Mouse (Mus musculus): ENCODE measurements around the gene Vwa3a. TPM values are rescaled to one million over a fixed set of nuclear protein-coding genes. Genes with fewer than 3 reads are reported as not detected.
"Not testable (repeated sequence)": the region's sequence is repeated elsewhere in the genome, so short reads cannot be mapped to it uniquely, and the experiment has no call there.

The Vwa3a gene
- total RNA-seq (2021): 10 to 100 TPM; 12.2 to 18.0 TPM

DNA sequence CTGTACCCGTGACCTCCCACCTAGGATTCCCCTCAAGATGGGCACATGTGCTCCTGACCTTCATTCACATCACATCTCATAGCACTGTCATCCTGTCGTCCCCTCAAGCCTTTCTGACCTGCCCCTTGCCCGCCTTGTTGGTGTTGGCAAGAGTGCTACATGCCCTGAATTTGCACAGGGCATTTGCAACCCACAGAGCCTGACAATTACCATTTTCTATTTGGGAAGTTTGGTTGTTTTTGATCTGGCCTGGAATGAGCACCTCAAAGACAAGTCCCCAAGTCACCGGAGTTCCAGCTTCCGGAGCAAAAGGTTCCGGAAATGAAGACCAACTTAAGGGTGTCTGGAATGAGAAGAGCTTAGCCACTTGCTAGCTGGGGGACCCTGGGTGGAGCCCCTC is at the start of gene Vwa3a:
TSS of gene Vwa3a (plus strand) at position 301 of the 400 bp plus-strand sequence.
- intact Hi-C loops (cut with DNase I): no loop called here
- no peak for DNase-seq (ENCODE audit: low spot score in 2 of 2)

DNA sequence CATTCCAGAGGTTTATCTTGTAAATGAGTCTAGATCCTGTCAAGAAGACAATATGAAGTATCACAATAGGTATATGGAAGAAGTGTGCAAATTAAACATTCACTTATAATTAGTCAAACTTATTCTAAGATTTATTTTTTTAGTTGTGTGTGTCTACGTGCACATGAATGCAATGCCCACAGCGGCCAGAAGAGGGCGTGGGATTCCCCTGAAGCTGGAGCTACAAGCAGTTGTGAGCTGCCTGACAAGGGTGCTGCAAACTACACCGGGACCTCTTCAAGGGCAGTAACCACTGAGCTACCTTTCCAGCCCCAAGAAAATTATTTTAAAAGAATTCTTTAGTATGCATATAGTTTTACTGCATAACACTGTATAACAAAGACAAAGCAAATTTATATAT is 48.5 kb upstream of the Vwa3a start:
- intact Hi-C loops (cut with DNase I): no loop called here
- no peak for DNase-seq (ENCODE audit: low spot score in 2 of 2)

DNA sequence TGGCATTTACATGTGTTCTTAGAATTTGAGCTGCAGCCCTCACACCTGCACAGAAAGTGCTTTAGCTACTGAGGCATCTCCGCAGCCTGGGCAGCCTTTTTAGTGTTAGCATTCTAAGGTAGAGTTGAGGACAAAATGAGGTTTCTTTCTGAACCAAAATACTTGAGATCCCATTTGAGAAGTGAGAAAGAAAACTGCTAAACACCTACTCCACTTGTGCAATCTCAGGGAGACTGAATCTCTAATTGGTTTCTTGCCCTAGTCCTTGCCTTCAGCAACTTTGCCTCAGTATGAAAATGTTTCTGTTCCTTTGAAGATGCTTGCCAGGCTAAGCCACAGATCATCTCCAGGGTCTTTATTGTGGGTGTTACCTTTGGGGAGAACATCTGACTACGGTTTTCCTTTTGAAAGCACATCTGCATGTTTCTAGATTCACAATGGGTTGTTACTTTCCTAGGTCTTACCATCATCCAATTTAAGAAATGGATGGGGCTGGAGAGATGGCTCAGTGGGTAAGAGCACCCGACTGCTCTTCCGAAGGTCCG is 45.2 kb upstream of the Vwa3a start:
- peak in 1 of 2 experiments; percentile 64 for DNase-seq (ENCODE audit: low spot score in 2 of 2)
- intact Hi-C loops (cut with DNase I): loop anchor here (2.0 kb wide), 1 partner anchor 17 kb away; no protein-coding TSS in a partner anchor

DNA sequence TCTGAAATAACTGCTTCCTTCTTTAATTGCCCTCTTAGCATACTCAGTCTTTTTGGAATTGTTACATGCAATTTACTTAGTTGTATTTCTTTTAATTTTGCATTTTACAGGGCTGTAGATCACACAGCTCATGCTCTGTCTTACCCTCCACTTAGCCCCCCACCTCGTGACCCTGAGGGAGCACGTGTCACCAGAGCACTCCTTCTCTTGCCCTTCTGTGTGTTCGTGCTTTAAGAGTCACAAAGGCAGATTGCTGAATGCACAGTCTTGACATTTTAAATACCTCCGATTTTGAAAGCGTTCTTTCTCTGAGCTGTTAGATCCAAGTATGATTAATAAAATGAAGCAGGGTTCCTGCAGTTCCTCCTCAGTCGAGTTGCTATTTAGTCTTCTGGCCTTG is 43.9 kb upstream of the Vwa3a start:
- intact Hi-C loops (cut with DNase I): loop anchor here (2.0 kb wide), 1 partner anchor 16 kb away; no protein-coding TSS in a partner anchor
- DNase-seq (ENCODE audit: low spot score in 2 of 2): no peak

DNA sequence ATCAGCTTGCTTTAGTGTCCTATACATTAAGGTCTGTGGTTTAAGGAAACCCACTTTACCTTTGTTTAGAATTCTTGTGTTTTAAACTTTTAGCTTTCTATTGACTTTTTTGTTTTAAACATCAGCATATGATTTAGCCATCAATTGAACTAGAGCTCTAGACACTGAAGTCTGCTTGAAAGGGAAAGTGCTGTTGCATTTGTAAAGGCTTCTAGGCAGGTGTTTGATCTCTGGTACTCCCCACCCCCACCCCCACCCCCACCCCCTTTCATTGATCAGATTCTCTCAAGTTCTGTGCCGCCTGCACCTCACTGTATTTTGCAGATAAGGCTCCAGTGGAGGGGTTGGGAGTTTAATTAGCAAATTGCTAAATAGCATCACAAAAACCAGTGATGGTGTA is 43.5 kb upstream of the Vwa3a start:
- DNase-seq (ENCODE audit: low spot score in 2 of 2): no peak

DNA sequence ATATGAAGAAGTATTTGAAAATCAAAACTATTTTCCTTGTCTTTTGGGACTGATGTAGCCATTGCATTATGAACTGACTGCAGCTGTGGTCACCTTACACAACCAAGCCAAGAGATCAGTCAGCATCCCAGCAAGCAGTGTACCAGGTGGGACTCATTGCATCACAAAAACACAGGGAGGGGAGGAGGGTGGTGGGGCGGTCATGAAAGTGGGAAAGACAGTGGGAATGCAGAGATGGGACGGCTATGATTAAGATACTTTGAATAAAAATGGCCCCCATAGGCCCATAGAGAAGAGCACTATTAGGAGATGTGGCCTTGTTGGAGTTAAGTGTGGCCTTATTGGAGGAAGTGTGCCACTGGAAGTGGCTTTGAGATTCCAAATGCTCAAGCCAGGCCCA is 42.8 kb upstream of the Vwa3a start:
- intact Hi-C loops (cut with DNase I): no loop called here
- DNase-seq (ENCODE audit: low spot score in 2 of 2): no peak

More for the DNA sequence above, 43.5 kb upstream of the Vwa3a start:
- intact Hi-C loops (cut with DNase I): loop anchor here (2.0 kb wide), 1 partner anchor 15 kb away; no protein-coding TSS in a partner anchor

DNA sequence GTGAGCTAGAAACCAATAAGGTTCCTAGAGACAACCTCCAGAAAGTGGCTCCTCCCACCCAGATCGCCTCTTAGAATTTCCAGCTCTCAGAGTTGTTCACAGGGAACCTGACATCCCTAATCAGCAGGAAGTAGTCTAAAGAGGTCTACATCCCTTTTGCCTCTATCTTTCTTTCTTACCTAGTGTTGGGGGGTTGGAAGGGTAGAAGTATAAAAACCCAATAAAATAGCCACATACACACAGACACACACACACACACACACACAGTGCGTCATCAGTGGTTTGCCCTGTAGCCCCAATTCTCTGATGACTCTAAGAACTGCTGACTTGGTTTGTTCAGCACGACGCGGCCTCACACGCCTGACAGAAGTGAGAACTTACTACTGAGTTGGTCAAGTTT is 39.5 kb upstream of the Vwa3a start:
- intact Hi-C loops (cut with DNase I): no loop called here
- DNase-seq (ENCODE audit: low spot score in 2 of 2): no peak

DNA sequence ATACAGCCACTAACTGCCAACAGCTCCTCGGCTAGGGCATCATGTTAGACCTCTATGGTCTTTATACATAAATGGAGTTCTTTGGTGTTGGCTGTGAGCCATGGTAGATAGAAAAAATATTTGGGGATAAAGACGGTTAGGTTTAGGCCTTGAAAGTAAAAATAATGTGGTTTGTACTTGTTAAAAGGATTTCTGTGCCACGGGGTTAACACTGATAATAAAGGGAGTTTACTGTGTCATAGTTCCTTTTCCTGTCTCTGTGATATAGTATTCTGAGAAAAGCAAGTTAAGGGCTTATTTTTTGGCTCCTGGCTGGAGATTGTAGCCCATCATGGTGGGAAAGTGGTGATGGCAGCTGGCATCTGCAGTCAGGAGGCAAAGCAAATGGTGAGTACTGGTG is 35.2 kb upstream of the Vwa3a start:
- DNase-seq (ENCODE audit: low spot score in 2 of 2): no peak
- intact Hi-C loops (cut with DNase I): no loop called here

DNA sequence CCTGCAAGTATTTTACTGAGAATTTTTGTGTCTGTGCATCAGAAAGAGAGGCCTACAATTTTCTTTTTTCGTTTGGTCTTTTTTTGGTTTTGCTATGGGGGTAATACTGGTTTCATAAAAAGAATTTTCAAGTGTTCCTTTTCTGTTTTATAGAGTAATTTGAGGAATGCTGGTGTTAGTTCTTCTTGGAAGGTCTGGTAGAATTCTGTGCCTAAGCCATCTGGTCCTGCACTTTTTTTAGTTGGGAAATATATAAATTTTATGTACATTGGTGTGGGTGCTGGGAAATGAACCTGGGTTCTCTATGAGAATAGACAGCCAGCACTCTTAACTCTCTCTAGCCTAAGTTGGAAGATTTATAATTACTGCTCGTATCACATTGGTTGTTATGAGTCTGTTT is 27.0 kb upstream of the Vwa3a start:
- intact Hi-C loops (cut with DNase I): loop anchor here (1.0 kb wide), 1 partner anchor 113 kb away; no protein-coding TSS in a partner anchor
- peak in 1 of 2 experiments; percentile 88 for DNase-seq (ENCODE audit: low spot score in 2 of 2)

DNA sequence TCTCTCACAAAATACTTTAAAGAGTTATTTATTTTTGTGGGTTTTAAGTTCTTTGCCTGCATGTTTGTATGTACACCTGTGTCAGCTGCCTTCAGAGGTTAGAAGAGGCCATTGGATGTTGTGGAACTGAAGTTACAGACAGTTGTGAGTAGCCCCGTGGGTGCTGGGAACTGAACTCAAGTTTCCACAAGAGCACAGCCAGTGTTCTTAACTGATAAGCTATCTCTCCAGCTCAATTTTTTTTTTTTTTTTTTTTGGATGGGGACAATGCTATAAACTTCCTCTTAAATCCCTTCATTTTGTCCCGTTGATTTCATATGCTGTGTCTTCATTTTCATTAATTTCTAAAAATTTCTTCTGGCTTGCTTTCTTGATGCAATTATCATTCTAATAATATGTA is 25.9 kb upstream of the Vwa3a start:
- intact Hi-C loops (cut with DNase I): no loop called here
- no peak for DNase-seq (ENCODE audit: low spot score in 2 of 2)

DNA sequence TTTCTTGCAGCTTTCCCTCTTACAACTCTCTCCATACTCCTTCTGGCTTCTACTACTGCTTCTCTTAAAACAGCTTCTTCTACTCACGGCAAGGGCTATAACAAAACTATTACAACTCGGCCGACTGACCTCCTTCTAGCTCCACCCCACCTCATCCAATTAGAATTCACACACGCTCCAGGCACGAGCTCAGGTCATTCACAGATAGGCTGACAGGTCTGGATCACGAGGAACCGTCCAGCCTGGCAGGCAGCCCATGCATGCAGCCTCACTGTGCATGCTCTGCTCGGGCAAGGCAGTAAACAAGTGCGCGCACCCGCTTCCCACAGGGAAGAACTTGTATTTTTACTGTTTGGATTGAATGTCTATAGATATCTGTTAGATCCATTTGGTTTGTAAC is 25.2 kb upstream of the Vwa3a start:
- intact Hi-C loops (cut with DNase I); DNase-seq (ENCODE audit: low spot score in 2 of 2): not testable (repeated sequence)

DNA sequence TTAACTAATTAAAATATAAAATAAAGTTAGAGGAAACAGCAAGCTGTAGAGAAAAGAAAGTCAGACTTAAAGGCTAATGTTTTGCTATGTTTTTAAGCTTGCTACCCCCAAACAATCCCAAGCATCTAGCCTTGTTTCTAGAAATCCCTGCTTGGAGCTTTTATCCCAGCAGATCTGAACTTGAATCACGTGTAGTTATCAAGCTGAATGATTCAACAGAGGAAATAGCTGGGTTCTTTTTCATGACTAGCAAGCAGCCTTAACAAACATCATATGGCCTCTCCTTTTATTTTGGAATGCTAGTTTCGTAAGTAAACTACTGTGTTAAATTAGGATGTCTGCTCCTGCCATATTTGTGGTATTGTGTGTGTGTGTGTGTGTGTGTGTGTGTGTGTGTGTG is 21.9 kb upstream of the Vwa3a start:
- intact Hi-C loops (cut with DNase I): no loop called here
- no peak for DNase-seq (ENCODE audit: low spot score in 2 of 2)

DNA sequence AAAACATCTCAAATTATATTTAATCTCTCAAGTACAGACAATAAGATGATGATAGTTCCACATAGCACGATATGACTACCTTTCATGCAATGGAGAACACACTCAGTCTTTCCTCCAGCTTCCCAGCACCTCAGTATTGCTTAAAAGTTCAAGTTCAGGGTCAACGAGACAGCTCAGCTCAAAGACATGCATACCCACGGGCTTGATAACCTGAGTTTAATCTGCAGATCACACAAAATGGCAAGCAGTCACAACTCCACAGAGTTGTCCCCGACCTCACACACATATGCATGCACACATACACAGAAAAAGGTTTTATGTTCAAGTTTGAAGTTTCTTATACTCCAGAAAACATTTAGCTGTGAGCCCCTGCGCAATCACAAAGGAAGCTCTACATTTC is 18.1 kb upstream of the Vwa3a start:
- intact Hi-C loops (cut with DNase I): no loop called here
- no peak for DNase-seq (ENCODE audit: low spot score in 2 of 2)

DNA sequence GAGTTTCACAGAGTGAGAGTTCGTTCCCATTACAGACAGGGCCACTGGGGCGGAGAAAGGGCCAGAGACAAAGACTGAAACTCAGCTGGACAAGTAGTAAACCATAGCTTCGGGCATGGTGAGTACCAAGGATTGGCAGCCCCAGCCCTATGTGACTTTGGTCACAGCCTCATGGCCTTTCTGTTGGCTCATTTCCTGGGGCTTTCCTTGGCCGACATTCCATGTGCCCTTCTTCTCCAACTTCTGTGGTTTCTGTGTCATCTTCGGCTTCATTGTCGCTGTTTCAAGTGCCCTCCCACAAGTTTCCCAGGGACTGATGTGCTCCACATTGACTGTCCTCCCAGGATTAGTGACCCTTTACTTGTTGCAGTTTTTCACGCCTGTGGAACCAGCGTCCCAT is 17.7 kb upstream of the Vwa3a start:
- DNase-seq (ENCODE audit: low spot score in 2 of 2): no peak
- intact Hi-C loops (cut with DNase I): no loop called here

DNA sequence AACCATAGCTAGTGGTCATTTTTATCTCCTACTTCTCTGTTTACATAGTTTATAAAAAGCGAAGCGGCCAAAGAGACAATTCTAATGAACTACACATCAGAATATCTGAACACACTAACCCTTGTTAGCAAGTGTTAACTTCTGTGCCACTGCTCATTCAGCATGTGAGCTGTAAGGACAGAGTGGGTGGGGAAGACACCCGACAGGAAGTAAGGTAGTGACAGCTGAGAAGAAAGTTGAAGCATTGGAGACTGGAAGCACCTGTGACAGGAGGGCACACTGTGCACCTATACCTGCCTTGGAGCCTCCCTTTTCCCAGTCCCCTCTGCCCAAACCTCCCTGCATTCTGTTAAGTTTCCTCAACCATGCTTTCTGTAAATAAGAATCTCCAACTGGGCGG is 17.1 kb upstream of the Vwa3a start:
- DNase-seq (ENCODE audit: low spot score in 2 of 2): no peak
- intact Hi-C loops (cut with DNase I): no loop called here

DNA sequence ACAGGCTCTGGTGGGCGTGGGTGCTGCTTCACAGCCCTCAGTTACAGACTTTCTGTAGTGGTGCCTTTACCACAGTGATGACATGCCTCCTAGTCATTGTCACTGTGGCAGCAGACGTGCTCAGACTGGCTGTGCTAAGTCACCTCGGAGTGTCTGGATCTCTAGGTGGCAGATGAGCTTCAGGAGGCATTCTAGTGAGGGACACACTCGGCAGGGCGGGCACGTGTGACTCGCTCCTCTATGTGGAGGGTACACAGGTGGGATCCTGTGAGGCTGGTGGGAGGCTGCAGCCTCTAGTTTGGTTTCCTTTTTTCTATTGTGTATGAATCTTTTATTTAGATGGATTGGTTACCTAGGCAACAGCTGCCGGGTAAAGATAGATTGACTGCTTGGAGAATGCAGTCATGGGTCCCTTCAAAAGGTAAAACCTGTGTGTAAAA is 16.3 kb upstream of the Vwa3a start:
- intact Hi-C loops (cut with DNase I): no loop called here
- DNase-seq (ENCODE audit: low spot score in 2 of 2): peak; percentile 34 to 68

DNA sequence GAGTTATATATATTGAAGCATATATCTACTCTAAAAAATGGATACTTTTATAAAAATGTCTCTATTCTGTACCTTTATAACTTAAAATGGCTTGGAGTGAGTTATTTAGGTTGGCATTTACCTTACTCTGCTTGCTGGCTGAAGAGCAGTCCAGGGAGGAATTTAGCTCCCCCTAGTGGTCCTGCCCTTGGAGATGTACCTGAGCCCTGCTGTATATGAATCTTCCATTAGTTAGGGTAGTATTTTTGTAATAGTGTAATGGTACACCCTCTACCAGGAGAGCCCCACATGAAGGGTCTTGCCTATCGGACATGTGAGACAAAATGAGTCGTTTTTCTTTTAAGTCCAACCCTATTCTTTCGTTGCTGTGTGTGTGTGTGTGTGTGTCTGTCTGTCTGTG is 11.5 kb upstream of the Vwa3a start:
- intact Hi-C loops (cut with DNase I): loop anchor here (5.0 kb wide), 1 partner anchor 50 kb away; the partner anchor contains the start of gene Mosmo
- DNase-seq (ENCODE audit: low spot score in 2 of 2): peak in 1 of 2 experiments; percentile 68

DNA sequence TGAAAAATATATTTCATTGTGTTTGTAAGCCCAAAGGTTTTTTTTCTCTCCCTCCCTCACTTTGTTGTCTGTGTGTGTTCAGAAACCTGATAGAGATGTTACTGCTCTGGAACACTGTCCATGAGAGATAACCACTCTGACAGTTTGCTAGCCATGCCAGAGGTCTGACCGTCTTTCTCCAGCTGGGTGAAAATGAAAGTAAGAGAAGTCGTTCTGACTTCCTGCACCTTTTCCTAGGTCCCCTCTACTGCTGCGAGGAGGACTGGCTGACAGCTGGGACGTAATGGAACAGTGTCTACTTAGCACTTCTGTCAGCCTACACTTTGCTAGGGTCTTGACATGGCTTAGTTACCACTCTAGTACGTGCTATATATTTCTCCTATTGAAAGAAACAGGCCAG is 9.5 kb upstream of the Vwa3a start:
- DNase-seq (ENCODE audit: low spot score in 2 of 2): no peak
- intact Hi-C loops (cut with DNase I): loop anchor here (5.0 kb wide), 1 partner anchor 52 kb away; the partner anchor contains the start of gene Mosmo

DNA sequence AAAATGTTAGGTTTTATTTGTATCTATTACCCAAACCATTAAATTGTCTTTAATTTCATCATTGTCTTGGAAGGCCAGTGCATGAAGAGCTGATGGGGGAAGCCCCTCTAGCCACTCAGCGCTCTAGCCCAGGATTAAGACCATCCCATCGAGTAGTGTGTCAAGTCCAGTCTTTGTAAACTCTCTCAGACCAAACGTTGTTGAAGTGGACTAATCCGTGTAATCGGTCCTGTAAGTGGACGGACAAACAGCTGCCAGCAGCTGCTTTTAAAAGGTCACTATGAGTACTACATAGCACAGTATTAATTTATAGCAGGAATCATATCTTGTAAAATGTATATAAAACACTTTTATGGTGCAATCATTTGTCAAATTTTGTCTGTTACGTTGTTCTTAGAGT is 6.2 kb upstream of the Vwa3a start:
- no peak for DNase-seq (ENCODE audit: low spot score in 2 of 2)
- intact Hi-C loops (cut with DNase I): no loop called here

DNA sequence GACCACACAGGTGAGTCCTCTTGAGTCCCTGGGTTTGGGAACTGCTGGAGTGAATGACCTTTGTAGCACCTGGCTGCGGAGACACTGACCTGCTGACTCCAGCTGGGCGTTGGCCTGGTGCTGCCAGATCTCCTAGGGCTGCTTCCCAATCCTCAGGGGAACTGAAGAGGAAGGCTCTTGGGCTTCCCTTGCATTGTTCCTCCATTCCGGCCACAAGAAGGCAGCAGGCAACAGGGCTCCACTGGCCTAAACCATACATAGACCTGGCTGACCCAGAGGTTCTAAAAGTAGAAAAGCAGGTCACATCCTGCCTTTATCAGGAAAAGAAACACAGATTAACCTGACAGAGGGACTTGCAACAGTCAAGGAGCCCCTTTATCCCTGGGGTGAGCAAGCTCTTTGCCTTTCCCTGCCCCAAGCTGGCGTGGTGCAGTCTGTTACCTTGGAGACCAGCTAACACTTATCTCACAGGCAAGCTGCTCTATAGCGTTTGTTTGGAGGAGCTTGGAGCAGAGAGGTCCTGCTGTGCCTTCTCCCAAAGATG is 512 bp downstream of the Vwa3a start:
- intact Hi-C loops (cut with DNase I): no loop called here

More for the DNA sequence above, 512 bp downstream of the Vwa3a start:
- peak; percentile 50 to 74 for DNase-seq (ENCODE audit: low spot score in 2 of 2)

Data from left cerebral cortex, postnatal 25 days (tissue).